Mouse (Mus musculus) ovary, postnatal 14 days (tissue): ENCODE data around the gene Rfpl4.
A peak's percentile ranks its signal among the peaks of the same experiment; 100 is the strongest.
"Not testable (repeated sequence)": the region's sequence is repeated elsewhere in the genome, so short reads cannot be mapped to it uniquely, and the experiment has no call there.

Experiments used
- DNase-seq: peaks from one replicate; pipeline ENCODE4 v3.0.0; 2022; ENCODE audit warnings: low spot score

Gene Rfpl4

GRCm38 (mm10) chr7:5116850-5117249, at the start of gene Rfpl4:
Rfpl4 (minus strand) TSS chr7:5116950.
- DNase-seq = no peak

DNA sequence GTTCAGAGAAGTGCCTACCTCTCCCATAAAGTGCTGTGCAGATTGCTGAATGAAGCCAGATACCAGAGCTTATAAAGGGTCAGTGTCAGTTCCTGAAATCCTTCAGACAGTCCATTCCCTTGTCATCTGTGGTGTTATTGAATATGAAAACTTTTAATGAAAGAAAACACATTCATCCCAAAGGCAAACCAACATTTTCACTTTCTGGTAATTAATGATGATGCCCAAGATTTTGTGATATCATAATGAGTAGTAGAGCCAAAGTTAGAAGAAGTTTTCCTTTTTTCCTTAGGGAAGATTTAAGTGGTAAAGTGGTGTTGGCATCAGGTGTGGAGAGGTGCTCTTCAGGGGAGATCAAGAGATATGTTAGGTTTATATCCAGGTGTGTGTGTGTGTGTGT, 32.8 kb upstream of the Rfpl4 start, which contains the start of gene Vmn1r55:
Gene Vmn1r55 (minus strand): TSS at position 101 of the 400 bp plus-strand sequence.
- DNase-seq = not testable (repeated sequence)

- peak; percentile 70 for DNase-seq
Observed at GRCm38 (mm10) chr7:5125549-5126406, 9.0 kb upstream of the Rfpl4 start, which contains the start of gene Rasl2-9. Rasl2-9 (minus strand) TSS chr7:5125950.

DNA sequence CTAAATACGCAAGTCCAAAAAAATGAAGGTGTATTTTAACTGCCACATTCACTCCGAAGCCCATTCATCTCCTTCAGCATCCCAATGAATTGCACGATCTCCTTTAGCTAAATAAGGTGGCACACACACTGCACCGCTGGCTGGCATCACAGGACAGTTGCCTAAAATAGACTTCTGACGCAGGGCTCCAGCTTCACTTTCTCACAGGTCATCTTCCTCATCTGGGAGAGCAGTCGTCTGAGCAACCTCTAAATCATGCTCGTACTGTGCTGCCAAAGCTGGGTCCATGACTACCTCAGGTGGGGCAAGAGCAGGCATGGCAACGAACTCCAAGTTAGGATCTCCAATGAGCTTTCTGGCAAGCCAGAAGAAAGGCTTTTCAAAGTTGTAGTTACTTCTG, 8.3 kb upstream of the Rfpl4 start:
- DNase-seq = no peak

- no peak for DNase-seq
Observed at GRCm38 (mm10) chr7:5112701-5113100, 4.0 kb downstream of the Rfpl4 start.

DNA sequence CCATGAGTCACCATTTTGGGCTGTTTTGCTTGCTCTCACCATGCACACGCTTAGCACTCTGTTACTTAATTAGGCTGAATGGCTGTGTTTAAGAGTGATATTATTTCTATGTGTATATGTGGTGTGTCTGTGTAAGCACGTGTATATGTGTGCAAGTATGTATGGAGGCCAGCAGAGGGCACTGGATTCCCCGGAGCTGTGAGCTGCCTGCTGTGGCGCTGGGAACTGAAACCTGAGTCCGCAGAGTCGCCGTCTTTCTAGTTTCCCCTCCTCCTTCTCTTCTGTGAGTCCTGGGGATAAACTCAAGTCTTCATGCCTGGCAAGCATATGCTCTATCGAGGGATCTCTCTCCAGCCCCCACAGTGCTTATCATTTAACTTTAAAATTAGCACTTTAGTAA, 7.4 kb downstream of the Rfpl4 start:
- DNase-seq = no peak

- no peak for DNase-seq
Observed at GRCm38 (mm10) chr7:5108272-5108671, 8.5 kb downstream of the Rfpl4 start.

DNA sequence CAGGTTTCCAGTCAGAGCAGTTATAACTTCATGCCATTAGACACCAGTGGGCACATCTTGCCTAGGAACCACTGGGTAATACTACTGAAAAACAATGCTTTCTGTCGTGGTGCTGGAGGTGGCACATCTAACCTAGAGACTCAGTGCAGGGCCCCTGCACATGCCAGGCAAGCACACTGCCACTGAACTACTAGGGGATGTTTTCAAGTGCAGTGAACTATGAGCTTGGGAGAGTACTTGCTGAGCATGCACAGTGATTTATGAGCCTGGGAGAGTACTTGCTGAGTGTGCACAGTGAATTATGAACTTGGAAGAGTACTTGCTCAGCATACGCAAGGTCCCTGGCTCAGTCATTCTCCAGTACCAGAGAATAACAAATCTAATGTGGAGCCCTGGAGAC, 14.2 kb downstream of the Rfpl4 start:
- no peak for DNase-seq

DNA sequence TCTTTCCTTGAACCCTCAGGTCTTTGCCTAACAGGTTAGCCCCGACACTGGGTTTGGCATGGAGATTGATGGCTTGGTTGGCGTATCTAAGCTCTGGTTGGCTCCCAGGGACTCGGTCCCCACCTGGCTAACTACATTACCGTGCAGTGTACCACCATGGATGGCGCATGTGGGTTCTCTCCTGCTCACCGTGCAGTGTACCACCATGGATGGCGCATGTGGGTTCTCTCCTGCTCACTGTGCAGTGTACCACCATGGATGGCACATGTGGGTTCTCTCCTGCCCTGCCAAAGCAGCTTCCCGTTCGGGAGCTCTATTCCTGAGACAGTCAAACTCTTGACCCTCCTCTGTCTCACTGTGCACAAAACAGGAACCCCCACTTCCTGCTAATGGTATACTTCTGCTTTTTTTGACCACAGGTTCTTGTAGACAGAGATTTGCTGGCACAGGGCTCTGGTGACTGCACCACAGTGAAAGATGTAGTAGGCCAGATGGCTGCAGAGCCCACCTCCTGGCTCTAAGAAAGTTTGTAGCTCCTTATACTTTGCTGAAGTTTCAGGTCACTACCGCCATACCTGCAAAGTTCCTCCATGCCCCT, 15.6 kb downstream of the Rfpl4 start:
- no peak for DNase-seq

DNA sequence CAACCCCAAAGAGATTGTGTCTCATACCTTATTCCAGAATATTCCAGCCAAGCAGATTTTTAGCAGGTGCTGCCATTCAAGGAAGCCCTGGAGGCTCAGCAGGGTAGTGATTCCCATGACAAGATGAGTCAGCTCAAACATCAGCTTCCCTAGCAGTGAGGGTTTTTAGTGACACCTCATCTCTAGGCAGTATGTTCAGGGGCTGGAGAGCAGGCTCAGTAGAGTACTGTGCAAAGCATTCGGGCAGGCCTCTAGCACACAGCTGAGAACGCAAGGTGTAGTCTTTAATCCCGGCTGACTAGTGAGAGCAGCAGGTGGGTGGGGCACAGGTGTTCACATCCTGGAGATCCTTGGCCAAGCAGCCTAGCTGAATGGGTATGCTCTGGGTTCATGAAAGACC, 17.0 kb downstream of the Rfpl4 start:
- no peak for DNase-seq

- DNase-seq = no peak
Observed at GRCm38 (mm10) chr7:5098769-5099168, 18.0 kb downstream of the Rfpl4 start.

GRCm38 (mm10) chr7:5092831-5093510, 23.8 kb downstream of the Rfpl4 start:
- no peak for DNase-seq

DNA sequence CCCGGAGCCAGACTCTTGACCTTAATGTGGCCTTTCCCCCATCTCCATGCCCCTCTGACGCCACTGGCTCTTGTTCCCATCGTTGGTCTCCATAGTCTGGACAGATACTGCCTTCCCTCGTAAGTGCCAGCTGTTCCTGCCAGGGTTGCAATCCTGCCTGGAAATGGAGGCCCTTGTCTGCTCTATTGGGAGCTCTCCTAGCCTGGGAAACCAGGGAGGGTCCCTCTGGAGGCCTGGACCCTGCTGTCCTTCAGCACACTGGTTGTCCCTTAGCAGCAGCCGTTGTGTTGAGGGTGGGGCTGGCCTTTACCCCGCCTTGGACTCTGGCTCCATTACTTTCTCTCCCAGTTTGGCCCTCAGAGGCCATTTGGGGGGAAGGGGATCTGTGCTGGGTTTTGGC, 24.4 kb downstream of the Rfpl4 start:
- DNase-seq = no peak

GRCm38 (mm10) chr7:5091008-5091728, 25.6 kb downstream of the Rfpl4 start:
- DNase-seq = no peak

GRCm38 (mm10) chr7:5089853-5090252, 26.9 kb downstream of the Rfpl4 start:
- DNase-seq = no peak

DNA sequence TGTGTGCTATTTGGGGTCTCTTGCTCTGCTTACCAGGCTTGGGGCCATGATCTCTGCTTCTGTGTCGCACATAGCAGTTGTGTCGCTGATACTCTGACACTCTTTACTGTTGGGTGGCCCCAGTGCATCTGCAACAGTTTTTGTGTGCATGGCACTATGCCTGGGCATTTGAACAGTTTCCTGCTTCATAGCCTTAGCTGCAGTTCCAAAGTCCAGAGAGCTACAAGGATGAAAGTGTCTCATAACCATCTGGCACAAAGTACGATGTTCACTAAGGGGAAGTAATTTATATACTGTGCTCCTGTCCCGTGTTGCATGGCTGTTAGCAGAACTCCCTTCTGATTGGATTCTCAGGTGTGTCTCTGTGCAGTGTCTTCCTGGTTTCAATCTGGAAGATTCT, 28.9 kb downstream of the Rfpl4 start:
- DNase-seq = no peak

GRCm38 (mm10) chr7:5086921-5087440, 29.8 kb downstream of the Rfpl4 start:
- DNase-seq = no peak

DNA sequence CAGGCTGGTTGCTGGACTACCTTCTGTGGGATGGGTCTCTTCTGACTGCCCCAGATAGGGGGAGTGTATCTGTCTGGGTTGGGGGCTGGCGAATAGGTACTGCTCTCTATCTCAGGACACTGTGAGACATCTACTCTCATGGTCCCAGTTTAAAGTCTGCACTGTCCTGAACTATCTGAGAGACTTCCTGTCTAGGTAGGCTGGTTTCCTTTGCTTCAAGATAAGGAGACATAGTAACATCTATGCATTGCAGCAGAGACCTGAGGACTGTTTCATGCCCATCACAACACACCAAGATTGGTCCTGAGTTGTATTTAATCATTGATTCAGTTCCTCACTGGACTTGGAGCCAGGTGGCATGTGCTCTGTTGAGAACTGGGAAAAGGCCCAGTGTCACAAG, 31.2 kb downstream of the Rfpl4 start:
- DNase-seq = no peak

DNA sequence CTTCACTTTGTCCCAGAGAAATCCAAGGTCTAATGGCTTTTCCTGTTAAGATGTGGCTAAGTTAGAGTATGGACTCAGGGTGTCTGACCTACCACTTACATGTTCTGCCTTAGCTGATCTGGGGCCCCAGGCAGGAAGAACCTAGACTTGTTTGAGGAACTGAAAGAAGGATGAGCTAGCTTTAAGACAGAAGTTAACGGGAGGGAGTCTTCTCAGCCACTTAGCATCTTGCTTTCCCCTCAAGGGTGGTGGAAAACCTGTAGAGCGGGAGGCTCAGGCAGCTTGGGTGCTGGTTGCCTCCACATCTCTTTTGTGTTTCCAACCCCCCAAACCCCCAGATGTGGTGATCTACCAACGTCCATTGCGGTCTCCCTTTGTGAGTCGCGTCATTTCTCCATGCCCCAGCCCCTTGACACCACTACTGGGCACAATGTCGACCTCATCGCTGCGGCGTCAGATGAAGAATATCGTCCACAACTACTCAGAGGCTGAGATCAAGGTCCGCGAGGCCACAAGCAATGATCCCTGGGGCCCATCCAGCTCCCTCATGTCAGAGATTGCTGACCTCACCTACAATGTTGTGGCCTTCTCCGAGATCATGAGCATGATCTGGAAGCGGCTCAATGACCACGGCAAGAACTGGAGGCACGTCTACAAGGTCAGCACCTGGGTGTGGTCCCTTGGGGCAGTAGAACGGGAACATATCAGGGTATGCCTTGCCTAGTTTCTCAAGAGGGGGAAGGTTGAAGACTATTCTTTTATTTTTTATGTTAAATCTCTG, 33.2 kb downstream of the Rfpl4 start:
- DNase-seq = no peak

- DNase-seq = no peak
Observed at GRCm38 (mm10) chr7:5081939-5082338, 34.8 kb downstream of the Rfpl4 start.

- DNase-seq = no peak
Observed at GRCm38 (mm10) chr7:5081241-5081640, 35.5 kb downstream of the Rfpl4 start.
